Mouse (Mus musculus) cortical plate, adult 2 months (tissue): Measurements from ENCODE around the gene Anapc16.

Experiments
- CTCF ChIP-seq: fragments of 200-500 bp; IDR thresholded peaks from 2 replicates; pipeline ENCODE4 v1.5.1; 2011; ENCODE audit warnings: mild to moderate bottlenecking, control low read depth, low read length; ENCODE audit not compliant: insufficient read depth; ENCODE audit errors: extremely low read depth
- POLR2A ChIP-seq: fragments of 200-500 bp; IDR thresholded peaks from 2 replicates; pipeline ENCODE4 v1.6.1; 2011; ENCODE audit warnings: mild to moderate bottlenecking, low read length, control low read depth; ENCODE audit not compliant: insufficient read depth; ENCODE audit errors: extremely low read depth

- TF ChIP-seq POLR2A, result no peak
- no peak for TF ChIP-seq CTCF
Measured at GRCm38 (mm10) chr10:59956681-59957080, 46.3 kb downstream of the Anapc16 start.
